Mouse (Mus musculus): Measurements from ENCODE around the gene Arfgap1. TPM values are rescaled to one million over a fixed set of nuclear protein-coding genes. Genes with fewer than 3 reads are reported as not detected.

Arfgap1 gene
- polyA plus RNA-seq, 1 experiment from 2014 or later, result 156 TPM

DNA sequence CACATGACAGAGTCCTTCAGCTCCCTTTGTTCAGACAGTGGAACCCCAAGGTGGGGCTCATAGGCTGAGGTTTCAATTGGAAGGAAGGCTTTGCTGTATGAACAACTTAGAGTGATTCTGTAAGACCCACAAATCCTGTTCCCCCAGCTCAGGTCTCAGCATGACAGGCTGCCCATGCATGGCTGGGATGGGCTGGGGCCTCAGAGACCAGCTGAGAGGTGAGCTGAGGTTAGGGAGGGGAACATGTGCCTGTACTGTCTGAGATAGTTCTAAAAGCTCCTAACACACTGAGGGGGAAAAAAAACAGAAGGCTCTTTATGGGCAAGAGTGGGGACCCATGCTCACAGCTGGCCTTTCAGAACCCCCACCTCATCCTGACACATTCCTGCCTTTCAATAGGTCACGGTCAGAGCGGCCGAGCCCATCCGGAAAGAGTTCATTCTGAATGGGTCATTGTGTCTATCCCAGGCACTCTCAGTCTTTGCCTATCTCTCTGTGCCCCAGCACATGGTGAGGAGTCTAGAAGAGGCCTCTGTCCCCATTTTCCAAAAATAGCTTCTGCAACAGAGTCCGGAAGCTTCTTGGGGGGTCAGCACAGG, 20.5 kb downstream of the Arfgap1 start:
- Histone ChIP-seq H3K4me1 (peaks cover 4% of the 10 kb centered on the region; the same call in 1 of the 2 replicates), H3K4me2 (replicated peaks) (no peak overlapping the region), H3K27ac (no peak overlapping the region), H3K27me3 (no peaks in the 10 kb centered on the region), H3K4me3 (no peak overlapping the region), H3K9ac (no peak overlapping the region), H3K9me3 (no peaks in the 10 kb centered on the region), H3K36me3 (peaks cover 19% of the 10 kb centered on the region)
- 77% methylated on average over 5 of the region's 5 CpGs for WGBS
- ATAC-seq (ENCODE audit: low FRiP score, low read depth), result 0 out of 2 replicates have a peak, but pooled peaks have one; percentile 10

DNA sequence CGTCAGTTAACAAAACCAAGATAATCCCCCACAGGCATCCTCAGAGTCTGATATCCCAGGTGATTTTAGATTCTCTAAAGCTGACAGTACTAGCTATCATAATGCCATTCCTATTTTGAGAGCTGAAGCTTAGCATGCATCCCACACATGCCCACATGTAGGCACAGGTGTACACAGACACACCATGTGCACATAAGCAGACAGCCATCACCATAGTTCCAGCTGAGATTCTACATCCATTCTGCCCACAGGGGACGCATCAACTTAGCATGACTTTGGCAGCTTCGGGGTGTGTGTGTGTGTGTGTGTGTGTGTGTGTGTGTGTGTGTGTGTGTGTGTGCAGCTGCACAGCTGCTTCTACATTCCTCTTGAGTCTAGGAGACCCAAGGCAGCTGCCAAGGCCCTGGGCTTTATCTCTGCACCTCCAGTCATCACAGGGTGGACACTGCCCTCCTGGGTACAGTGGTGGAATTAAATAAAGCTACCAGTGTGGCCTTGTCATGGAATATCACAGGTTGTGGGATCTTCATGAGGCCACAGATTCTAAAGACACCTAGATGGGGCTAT, 21.4 kb downstream of the Arfgap1 start:
- H3K9me3 ChIP-seq, result no peaks in the 10 kb centered on the region
- H3K9ac ChIP-seq, result no peak overlapping the region
- H3K36me3 ChIP-seq, result peaks cover 10% of the 10 kb centered on the region; the same call in 1 of the 2 replicates
- no peaks in the 10 kb centered on the region for H3K27me3 ChIP-seq
- H3K27ac ChIP-seq, result no peak overlapping the region
- no peak overlapping the region for H3K4me3 ChIP-seq
- H3K4me1 ChIP-seq, result peaks cover 4% of the 10 kb centered on the region; the same call in 1 of the 2 replicates
- H3K4me2 ChIP-seq (replicated peaks), result no peak overlapping the region
- 65% methylated on average over 3 of the region's 3 CpGs for WGBS
- ATAC-seq (ENCODE audit: low FRiP score, low read depth), result no peak

- no peak for ATAC-seq (ENCODE audit: low FRiP score, low read depth)
- H3K4me2 ChIP-seq (replicated peaks), result no peak overlapping the region
- H3K9ac ChIP-seq, result no peak overlapping the region
- no peaks in the 10 kb centered on the region for H3K27me3 ChIP-seq
- H3K9me3 ChIP-seq, result no peaks in the 10 kb centered on the region
- H3K27ac ChIP-seq, result no peak overlapping the region
- 0 out of 2 replicates have a peak, but pooled peaks cover 5% of the 10 kb centered on the region for H3K36me3 ChIP-seq
- peaks cover 4% of the 10 kb centered on the region; the same call in 1 of the 2 replicates for H3K4me1 ChIP-seq
- 76% methylated on average over 1 of the region's 1 CpGs for WGBS
- H3K4me3 ChIP-seq, result no peak overlapping the region
These were observed 21.9 kb downstream of the Arfgap1 start for GRCm38 (mm10) chr2:180988948-180989347.

GRCm38 (mm10) chr2:180990347-180990746, 23.3 kb downstream of the Arfgap1 start:
- Histone ChIP-seq H3K27me3 (no peaks in the 10 kb centered on the region), H3K9me3 (no peaks in the 10 kb centered on the region), H3K4me3 (no peak overlapping the region), H3K36me3 (no peaks in the 10 kb centered on the region), H3K9ac (no peak overlapping the region), H3K27ac (no peak overlapping the region), H3K4me2 (replicated peaks) (no peak overlapping the region), H3K4me1 (peaks cover 4% of the 10 kb centered on the region; the same call in 1 of the 2 replicates)
- no peak for ATAC-seq (ENCODE audit: low FRiP score, low read depth)
- 77% methylated on average over 4 of the region's 4 CpGs for WGBS

- no peaks in the 10 kb centered on the region for H3K9me3 ChIP-seq
- H3K27me3 ChIP-seq, result no peaks in the 10 kb centered on the region
- no peaks in the 10 kb centered on the region for H3K4me1 ChIP-seq
- 66% methylated on average over 2 of the region's 2 CpGs for WGBS
- ATAC-seq (ENCODE audit: low FRiP score, low read depth), result no peak
- no peak overlapping the region for H3K27ac ChIP-seq
- H3K36me3 ChIP-seq, result no peaks in the 10 kb centered on the region
- H3K4me2 ChIP-seq (replicated peaks), result no peak overlapping the region
- H3K9ac ChIP-seq, result no peak overlapping the region
- H3K4me3 ChIP-seq, result no peak overlapping the region
These were observed 27.3 kb downstream of the Arfgap1 start for GRCm38 (mm10) chr2:180994360-180994759.

DNA sequence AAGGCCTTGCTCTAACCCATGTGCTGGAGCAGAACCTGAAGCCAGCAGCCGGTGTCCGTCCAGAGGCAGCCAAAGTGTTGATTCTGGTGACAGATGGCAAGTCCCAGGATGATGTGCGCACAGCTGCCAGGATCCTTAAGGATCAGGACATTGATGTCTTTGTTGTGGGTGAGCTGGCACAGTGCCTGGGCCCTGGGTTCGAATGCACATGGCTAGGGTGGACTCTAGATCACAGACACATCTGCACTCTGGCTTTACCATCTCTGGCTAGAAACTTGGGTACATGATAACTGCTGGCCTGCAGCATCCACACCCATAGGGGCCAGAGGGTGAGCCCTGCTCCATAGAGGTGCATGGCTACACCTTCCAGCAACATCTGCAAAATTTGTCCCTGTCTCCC, 28.4 kb downstream of the Arfgap1 start:
- H3K4me1 ChIP-seq, result no peaks in the 10 kb centered on the region
- WGBS, result 89% methylated on average over 4 of the region's 4 CpGs
- H3K9ac ChIP-seq, result no peak overlapping the region
- no peak overlapping the region for H3K4me3 ChIP-seq
- no peak for ATAC-seq (ENCODE audit: low FRiP score, low read depth)
- H3K27me3 ChIP-seq, result no peaks in the 10 kb centered on the region
- H3K27ac ChIP-seq, result no peak overlapping the region
- no peaks in the 10 kb centered on the region for H3K9me3 ChIP-seq
- no peak overlapping the region for H3K4me2 ChIP-seq (replicated peaks)
- H3K36me3 ChIP-seq, result no peaks in the 10 kb centered on the region

DNA sequence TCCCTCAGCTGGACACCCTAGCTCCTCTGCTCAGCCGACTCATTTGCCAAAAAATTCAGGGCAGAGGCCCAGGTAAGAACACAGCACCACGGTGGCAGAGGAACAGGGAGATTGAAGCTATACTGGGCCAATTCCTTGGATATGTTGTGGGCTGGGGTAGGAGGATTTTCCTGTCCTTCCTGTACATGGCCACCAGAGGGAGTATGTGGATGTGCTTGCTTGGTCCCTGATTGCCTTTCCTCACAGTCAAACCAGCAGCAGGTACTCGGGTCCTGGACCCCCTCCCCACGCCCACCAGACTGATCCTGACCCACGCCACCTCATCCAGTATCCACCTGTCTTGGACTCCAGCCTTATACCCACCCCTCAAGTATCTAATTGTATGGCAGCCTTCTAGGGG, 29.4 kb downstream of the Arfgap1 start:
- Histone ChIP-seq H3K4me3 (no peak overlapping the region), H3K9ac (no peak overlapping the region), H3K27ac (no peak overlapping the region), H3K4me1 (no peaks in the 10 kb centered on the region), H3K36me3 (no peaks in the 10 kb centered on the region), H3K9me3 (no peaks in the 10 kb centered on the region), H3K4me2 (replicated peaks) (no peak overlapping the region), H3K27me3 (no peaks in the 10 kb centered on the region)
- WGBS, result 15% methylated on average over 5 of the region's 5 CpGs
- ATAC-seq (ENCODE audit: low FRiP score, low read depth), result peak; percentile 49; the same call in 1 of the 2 replicates

- WGBS, result 73% methylated on average over 3 of the region's 3 CpGs
- ATAC-seq (ENCODE audit: low FRiP score, low read depth), result no peak
- H3K4me3 ChIP-seq, result no peak overlapping the region
These were observed 29.9 kb downstream of the Arfgap1 start for GRCm38 (mm10) chr2:180996905-180997304.

GRCm38 (mm10) chr2:181007054-181007453, 40.0 kb downstream of the Arfgap1 start:
- Histone ChIP-seq H3K9me3 (no peaks in the 10 kb centered on the region), H3K4me1 (no peaks in the 10 kb centered on the region), H3K9ac (no peak overlapping the region), H3K4me2 (replicated peaks) (no peak overlapping the region), H3K36me3 (no peaks in the 10 kb centered on the region), H3K4me3 (no peak overlapping the region), H3K27me3 (peaks cover 3% of the 10 kb centered on the region; the same call in 1 of the 2 replicates), H3K27ac (no peak overlapping the region)
- WGBS, result 37% methylated on average over 4 of the region's 4 CpGs
- no peak for ATAC-seq (ENCODE audit: low FRiP score, low read depth)

More at GRCm38 (mm10) chr2:180996905-180997304, 29.9 kb downstream of the Arfgap1 start:
- Histone ChIP-seq H3K4me1 (no peaks in the 10 kb centered on the region), H3K9ac (no peak overlapping the region), H3K36me3 (no peaks in the 10 kb centered on the region), H3K9me3 (no peaks in the 10 kb centered on the region), H3K27me3 (no peaks in the 10 kb centered on the region), H3K4me2 (replicated peaks) (no peak overlapping the region), H3K27ac (no peak overlapping the region)

DNA sequence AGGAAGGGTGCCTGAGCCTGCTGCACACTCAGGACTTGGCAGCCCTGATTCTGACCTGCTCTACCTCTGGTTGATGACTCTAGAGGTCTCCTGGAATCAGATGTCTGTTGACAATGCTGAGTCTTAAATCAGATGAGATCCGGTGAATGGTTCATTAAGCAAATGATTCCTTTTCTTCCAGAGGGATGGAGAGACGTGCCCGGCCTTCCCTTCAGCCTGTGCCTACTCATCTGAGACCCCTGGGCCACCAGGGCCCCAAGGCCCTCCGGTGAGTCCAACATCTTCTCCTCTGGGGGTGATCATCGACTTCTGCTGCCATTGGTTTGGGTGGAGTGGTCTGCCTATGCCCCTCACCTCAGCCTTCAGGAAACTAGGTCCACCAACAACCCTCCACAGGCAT, 41.3 kb downstream of the Arfgap1 start:
- Histone ChIP-seq H3K27ac (no peak overlapping the region), H3K4me1 (no peaks in the 10 kb centered on the region), H3K27me3 (peaks cover 3% of the 10 kb centered on the region; the same call in 1 of the 2 replicates), H3K36me3 (no peaks in the 10 kb centered on the region), H3K4me3 (no peak overlapping the region), H3K9ac (no peak overlapping the region), H3K4me2 (replicated peaks) (no peak overlapping the region), H3K9me3 (no peaks in the 10 kb centered on the region)
- no peak for ATAC-seq (ENCODE audit: low FRiP score, low read depth)
- WGBS, result 82% methylated on average over 5 of the region's 5 CpGs

DNA sequence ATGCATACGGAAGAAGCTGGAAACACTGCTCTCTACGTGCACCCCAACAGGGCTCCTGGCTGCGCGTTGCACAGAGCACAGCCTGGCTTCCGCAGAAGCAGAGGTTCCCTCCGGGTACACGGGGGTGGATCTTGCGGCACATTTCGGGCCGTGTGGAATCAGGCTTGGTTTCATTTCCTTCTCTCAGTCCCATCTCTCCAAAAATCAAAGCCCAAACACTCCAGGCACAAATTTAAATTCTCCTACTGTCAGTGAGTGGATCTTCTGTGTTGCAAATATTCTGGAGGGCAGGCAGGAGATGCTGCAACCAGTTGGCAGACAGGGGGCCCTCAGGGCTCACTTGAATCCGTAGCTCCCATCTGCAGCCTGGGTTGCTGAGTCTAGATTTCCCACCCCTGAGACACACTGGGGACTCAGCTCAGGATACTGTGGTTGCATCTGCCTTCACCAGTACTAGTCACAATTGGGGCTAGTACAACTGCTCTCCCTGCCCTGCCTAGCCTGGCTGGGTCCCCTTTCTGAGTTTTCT, 64.4 kb downstream of the Arfgap1 start:
- Histone ChIP-seq H3K4me2 (replicated peaks) (no peak overlapping the region), H3K4me1 (no peaks in the 10 kb centered on the region), H3K9me3 (no peaks in the 10 kb centered on the region), H3K27ac (no peak overlapping the region), H3K4me3 (no peak overlapping the region), H3K9ac (no peak overlapping the region), H3K27me3 (peaks cover 26% of the 10 kb centered on the region), H3K36me3 (no peaks in the 10 kb centered on the region)
- no peak for ATAC-seq (ENCODE audit: low FRiP score, low read depth)
- WGBS, result 77% methylated on average over 11 of the region's 11 CpGs

Measured in limb, embryonic 13.5 days (tissue).